Mouse (Mus musculus) thymus, adult 2 months (tissue): ENCODE data around the gene Gltp. TPM values are rescaled to one million over a fixed set of nuclear protein-coding genes. Genes with fewer than 3 reads are reported as not detected.

Source experiments
- DNase-seq: peaks from one replicate; pipeline ENCODE4 v3.0.0; 2021
- H3K27ac ChIP-seq: fragments of 200-500 bp; 2 replicates; pipeline ENCODE4 v1.5.1; 2012; ENCODE audit warnings: low read length, control low read depth; ENCODE audit not compliant: control insufficient read depth, insufficient read depth
- H3K27me3 ChIP-seq: fragments of 200-500 bp; 2 replicates; pipeline ENCODE4 v1.6.1; 2012; ENCODE audit warnings: mild to moderate bottlenecking, low read length, moderate library complexity, mixed read lengths; ENCODE audit not compliant: control insufficient read depth, insufficient read depth
- H3K36me3 ChIP-seq: fragments of 200-500 bp; 2 replicates; pipeline ENCODE4 v1.6.1; 2012; ENCODE audit warnings: mild to moderate bottlenecking, low read length, moderate library complexity; ENCODE audit not compliant: control insufficient read depth, insufficient read depth
- H3K4me1 ChIP-seq: fragments of 200-500 bp; replicated peaks from 2 replicates; pipeline ENCODE4 v1.6.1; 2012; ENCODE audit warnings: low read length; ENCODE audit not compliant: control insufficient read depth, insufficient read depth
- H3K4me3 ChIP-seq: fragments of 200-500 bp; 2 replicates; pipeline ENCODE4 v1.5.1; 2012; ENCODE audit warnings: mild to moderate bottlenecking, low read length, control low read depth, moderate library complexity; ENCODE audit not compliant: control insufficient read depth, insufficient read depth
- CTCF ChIP-seq: fragments of 200-500 bp; IDR thresholded peaks from 2 replicates; pipeline ENCODE4 v1.5.1; 2012; ENCODE audit warnings: mild to moderate bottlenecking, control low read depth, low read length, moderate library complexity, borderline replicate concordance; ENCODE audit not compliant: control insufficient read depth, poor library complexity, insufficient read depth; ENCODE audit errors: extremely low read depth
- POLR2A ChIP-seq: fragments of 200-500 bp; IDR thresholded peaks from 2 replicates; pipeline ENCODE4 v1.6.1; 2012; ENCODE audit warnings: mild to moderate bottlenecking, low read length, control low read depth, moderate library complexity; ENCODE audit not compliant: control insufficient read depth, poor library complexity, insufficient read depth; ENCODE audit errors: extremely low read depth
- WGBS: fragments of 180-500 bp; shearing (Covaris S2); methylation state at CpG from one replicate; pipeline ENCODE4 v1.1.7; 2018; 5-methylcytosine and 5-hydroxymethylcytosine counted together
- polyA plus RNA-seq: library from polyadenylated mRNA; depleted of rRNA; stranded (reverse); fragments of >200 nt; gene quantifications from 2 replicates; pipeline ENCODE4 v1.2.3, GENCODE M21; 2012

Gene Gltp
- polyA plus RNA-seq, 1 experiment: 237 TPM

GRCm38 (mm10) chr5:114719003-114719927 lies 28.5 kb upstream of the Gltp start:
- peaks cover 21% of the 10 kb centered on the region for H3K36me3 ChIP-seq
- 95% methylated on average over 20 of the region's 20 CpGs for WGBS
- no peaks in the 10 kb centered on the region for H3K4me1 ChIP-seq
- H3K4me3 ChIP-seq: no peak overlapping the region
- no peak for DNase-seq
- H3K27ac ChIP-seq: no peak overlapping the region
- no peaks in the 10 kb centered on the region for H3K27me3 ChIP-seq
- no peak for TF ChIP-seq POLR2A
- no peak for TF ChIP-seq CTCF

GRCm38 (mm10) chr5:114718483-114718882 lies 27.7 kb upstream of the Gltp start:
- Histone ChIP-seq H3K4me3 (no peak overlapping the region), H3K4me1 (no peaks in the 10 kb centered on the region), H3K36me3 (peaks cover 21% of the 10 kb centered on the region), H3K27me3 (no peaks in the 10 kb centered on the region), H3K27ac (no peak overlapping the region)
- 96% methylated on average over 13 of the region's 13 CpGs for WGBS
- no peak for TF ChIP-seq CTCF
- TF ChIP-seq POLR2A: no peak
- no peak for DNase-seq

GRCm38 (mm10) chr5:114717937-114718336 lies 27.2 kb upstream of the Gltp start:
- TF ChIP-seq CTCF (no peak), POLR2A (no peak)
- WGBS: 97% methylated on average over 8 of the region's 8 CpGs
- no peaks in the 10 kb centered on the region for H3K4me1 ChIP-seq
- H3K36me3 ChIP-seq: peaks cover 21% of the 10 kb centered on the region
- DNase-seq: no peak
- no peaks in the 10 kb centered on the region for H3K27me3 ChIP-seq
- no peak overlapping the region for H3K4me3 ChIP-seq
- no peak overlapping the region for H3K27ac ChIP-seq

GRCm38 (mm10) chr5:114717292-114717691 lies 26.5 kb upstream of the Gltp start:
- no peak overlapping the region for H3K4me3 ChIP-seq
- no peaks in the 10 kb centered on the region for H3K27me3 ChIP-seq
- H3K36me3 ChIP-seq: peaks cover 21% of the 10 kb centered on the region
- DNase-seq: no peak
- H3K4me1 ChIP-seq: no peaks in the 10 kb centered on the region
- H3K27ac ChIP-seq: no peak overlapping the region
- no peak for TF ChIP-seq POLR2A
- no peak for TF ChIP-seq CTCF
- 96% methylated on average over 12 of the region's 12 CpGs for WGBS

GRCm38 (mm10) chr5:114714551-114714950 lies 23.8 kb upstream of the Gltp start:
- 97% methylated on average over 18 of the region's 18 CpGs for WGBS
- no peak for DNase-seq
- no peak overlapping the region for H3K4me3 ChIP-seq
- peaks cover 26% of the 10 kb centered on the region for H3K36me3 ChIP-seq
- H3K27ac ChIP-seq: no peak overlapping the region
- no peak for TF ChIP-seq CTCF
- no peak for TF ChIP-seq POLR2A
- H3K27me3 ChIP-seq: no peaks in the 10 kb centered on the region
- H3K4me1 ChIP-seq: peaks cover 5% of the 10 kb centered on the region; the same call in 1 of the 2 replicates

- no peak overlapping the region for H3K27ac ChIP-seq
- H3K36me3 ChIP-seq: 0 out of 2 replicates have a peak, but pooled peaks cover 5% of the 10 kb centered on the region
- TF ChIP-seq CTCF: no peak
- no peak for TF ChIP-seq POLR2A
- H3K4me1 ChIP-seq: peaks cover 12% of the 10 kb centered on the region; the same call in 1 of the 2 replicates
- DNase-seq: no peak
- H3K27me3 ChIP-seq: no peaks in the 10 kb centered on the region
- H3K4me3 ChIP-seq: peak overlapping the region; percentile 27
- 71% methylated on average over 21 of the region's 21 CpGs for WGBS
Measured at GRCm38 (mm10) chr5:114709357-114709756, 18.6 kb upstream of the Gltp start.

- TF ChIP-seq CTCF (no peak), POLR2A (no peak)
- Histone ChIP-seq H3K27me3 (no peaks in the 10 kb centered on the region), H3K4me3 (no peak overlapping the region), H3K36me3 (0 out of 2 replicates have a peak, but pooled peaks cover 5% of the 10 kb centered on the region), H3K4me1 (peaks cover 12% of the 10 kb centered on the region; the same call in 1 of the 2 replicates), H3K27ac (no peak overlapping the region)
- 67% methylated on average over 15 of the region's 15 CpGs for WGBS
- DNase-seq: no peak
Measured at GRCm38 (mm10) chr5:114708491-114708890, 17.7 kb upstream of the Gltp start.
